Mouse (Mus musculus): Measurements from ENCODE around the gene Ccdc88a.

Ccdc88a gene

DNA sequence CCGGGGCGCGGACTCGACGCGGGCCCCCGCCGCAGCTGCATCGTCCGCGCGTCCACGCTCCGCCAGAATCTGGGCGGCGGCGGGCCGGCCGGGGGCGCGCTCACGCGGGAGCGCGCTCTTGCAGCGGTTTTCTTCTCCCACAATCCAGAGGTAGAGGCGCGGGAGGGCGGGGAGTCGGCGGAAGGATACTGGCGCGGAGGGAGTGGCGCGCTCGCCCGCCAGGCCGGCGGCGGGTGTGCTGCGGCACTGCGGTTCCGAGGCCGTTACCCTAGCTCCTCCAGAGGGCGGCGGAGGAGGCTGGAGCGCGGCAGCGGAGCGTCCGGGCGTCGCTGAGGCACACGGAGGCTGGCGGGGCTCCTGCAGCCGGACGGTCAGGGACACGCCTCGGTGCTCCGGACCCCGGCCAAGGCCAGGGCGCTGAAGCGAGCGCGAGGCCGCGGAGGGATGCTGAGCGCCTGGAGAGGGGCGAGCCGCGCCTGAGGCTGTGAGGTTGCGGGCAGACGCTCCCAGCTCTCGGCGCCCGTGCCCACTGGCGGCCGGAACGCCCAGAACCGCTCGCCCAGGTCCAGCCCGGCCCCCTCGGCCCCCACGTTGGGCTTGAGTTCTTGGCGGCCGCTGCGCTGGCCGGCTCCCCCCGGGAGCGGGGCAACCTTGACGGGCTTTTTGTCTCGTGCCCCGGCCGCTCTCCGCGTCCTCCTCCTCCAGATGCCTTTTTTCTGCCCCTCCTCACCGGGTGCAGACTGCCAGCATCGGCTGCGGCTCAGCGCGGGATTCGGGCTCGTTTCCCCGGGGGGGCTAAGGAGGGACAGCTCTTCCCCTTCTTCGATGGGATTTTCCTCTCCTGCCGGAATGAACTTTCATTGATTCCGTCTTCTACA is at the start of gene Ccdc88a:
Ccdc88a (plus strand) TSS at position 263 of the 878 bp plus-strand sequence.
- peak; percentile 95 for DNase-seq

DNA sequence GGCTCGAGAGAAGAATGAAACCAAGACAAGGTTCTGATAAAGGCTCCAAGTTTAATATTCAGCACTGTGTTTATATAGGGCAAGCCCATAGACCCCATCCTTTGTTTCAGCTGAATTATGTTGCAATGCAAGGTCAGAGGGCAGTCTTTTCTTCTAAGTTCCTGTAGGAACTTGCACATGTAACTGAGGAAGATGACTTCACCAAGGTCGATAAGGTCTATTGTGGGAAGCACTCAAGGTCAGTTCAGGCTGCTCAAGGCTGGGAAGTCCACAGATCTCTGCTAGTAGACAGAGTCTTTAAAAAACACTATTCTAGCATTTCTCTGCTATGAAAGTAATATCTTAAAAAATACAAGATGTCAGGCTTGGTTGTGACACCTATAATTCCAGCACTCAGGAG is 38.0 kb upstream of the Ccdc88a start:
- no peak for DNase-seq

DNA sequence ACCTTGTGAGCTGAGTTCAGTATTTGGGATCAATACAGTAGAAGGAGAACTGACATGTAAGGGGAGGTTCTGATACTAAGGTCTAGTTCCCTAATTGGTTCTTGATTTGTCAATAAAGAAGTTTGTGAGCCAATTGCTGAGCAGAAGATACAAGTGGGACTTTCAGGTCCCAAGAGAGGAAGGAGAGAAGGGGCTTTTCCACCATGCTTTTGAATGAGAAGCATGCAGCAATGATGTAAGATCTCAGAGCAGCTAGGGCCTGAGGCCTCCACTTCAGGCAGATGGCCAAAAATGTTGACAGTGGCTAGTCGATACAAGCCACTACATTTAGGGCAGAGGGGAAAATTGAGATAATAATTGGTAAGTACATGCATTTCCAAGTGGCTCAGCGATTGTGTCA is 32.2 kb upstream of the Ccdc88a start:
- no peak for DNase-seq

DNA sequence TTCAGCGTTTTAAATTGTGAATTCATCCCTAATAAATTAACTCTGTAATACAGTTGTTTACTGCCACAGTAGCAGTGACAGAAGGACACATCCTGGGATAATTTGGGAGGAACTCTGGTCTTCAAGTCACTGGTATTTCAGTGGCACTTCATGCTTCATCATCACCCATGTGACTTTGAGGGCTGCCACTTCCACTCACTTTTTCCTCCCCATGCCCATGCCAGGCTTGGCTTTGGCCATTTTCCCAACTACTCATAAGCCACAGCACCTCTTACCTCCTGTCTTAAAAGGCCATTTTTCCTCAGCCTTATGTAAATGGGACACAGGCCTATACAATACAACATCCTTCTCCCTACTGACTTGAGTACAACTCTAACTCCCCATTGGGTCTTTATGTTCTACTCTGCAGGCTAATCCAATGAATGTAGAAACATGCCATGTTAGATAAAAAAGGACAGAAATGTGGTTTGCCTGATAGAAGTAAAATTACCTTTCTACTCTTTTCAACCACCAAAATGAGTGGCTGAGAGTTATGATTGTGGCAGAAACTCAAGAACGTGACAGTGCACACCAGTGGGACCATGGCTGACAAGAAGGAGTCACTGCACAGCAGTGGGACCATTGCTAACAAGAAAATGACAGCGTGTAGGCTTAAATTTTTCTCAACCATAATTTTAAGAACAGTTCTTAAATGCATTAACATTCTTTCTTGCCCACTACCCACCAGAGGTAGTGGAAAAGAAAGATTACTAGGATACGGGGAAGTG is 28.4 kb upstream of the Ccdc88a start:
- no peak for DNase-seq

DNA sequence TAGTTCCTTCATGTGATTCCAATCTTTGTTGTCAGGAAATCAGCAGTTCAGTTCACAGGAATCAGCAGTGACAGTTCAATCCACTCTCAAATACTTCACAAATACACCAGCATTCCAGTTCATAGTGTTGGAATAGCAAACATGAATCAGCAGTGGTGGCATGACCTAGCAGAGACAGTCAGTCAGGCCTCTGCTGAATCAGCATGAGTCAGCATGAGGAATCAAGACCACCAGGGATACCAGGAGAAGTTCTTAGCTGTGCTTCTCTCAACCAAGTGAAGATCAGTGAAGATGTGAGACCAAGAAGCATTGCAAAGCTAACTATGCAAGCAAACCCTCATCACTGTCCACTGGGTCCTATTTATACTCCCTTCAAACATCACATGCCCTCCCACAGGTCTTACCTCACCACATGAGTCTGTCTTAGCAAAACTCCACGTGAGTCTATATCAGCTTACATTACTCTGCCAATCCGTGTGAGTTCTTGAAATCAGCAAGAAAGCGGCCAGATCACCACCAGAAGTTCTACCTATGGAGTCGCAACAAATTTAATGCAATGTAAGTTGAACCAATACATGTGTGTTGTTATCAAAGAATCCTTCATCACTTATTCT is 27.7 kb upstream of the Ccdc88a start:
- no peak for DNase-seq

DNA sequence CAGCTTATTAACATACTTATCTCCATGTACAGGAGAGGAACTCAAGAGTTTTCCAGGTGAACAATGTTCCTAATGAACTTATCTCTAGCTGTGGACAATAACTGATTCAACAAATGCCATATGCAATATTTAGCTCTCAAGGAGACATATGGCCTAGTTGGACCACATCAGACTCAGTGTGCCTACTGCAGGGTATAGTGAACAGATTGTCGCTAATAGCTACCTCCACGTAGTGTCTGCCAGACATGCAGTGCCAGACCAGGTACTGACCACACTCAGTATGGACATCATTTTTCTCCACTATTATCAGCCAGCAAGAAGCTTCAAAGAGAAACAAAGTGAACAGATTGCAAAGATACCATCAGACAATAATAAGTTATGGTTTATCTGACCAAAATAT is 22.6 kb upstream of the Ccdc88a start:
- no peak for DNase-seq

DNA sequence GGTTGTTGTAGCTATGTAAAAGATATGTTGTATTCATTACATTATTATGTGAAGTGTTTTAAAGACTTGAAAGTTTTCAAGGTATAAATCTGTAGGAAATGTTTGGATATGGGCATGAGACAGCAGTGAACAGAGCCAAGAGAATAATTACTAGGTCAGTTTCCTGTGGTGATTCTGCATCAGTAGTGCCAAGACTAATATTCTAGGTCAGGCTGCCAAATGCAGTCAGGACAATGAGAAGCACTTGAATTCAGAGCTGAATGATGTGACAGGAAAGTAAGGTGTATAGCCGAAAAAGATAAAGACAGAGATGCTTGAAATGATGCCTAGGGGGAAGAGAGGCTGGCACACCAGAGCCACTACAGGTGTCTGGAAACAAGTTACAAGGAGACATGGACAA is 21.2 kb upstream of the Ccdc88a start:
- DNase-seq: no peak

DNA sequence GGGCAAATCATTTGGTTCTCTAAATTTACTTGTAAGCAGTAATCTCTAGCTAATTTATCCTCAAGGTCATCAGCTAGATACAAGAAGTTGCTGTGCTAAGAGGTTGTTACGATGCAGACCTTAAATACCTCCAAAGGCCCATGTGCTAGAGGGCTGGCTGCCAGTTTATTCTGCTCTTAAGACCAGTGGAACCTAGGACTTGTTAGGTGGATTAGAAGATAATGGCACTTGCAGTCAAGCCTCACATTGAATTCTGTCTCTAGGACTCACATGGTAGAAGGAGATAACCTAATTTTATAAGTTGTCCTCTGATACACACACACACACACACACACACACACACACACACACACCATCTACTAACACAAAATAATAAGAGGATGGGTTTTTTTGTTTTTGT is 5.3 kb upstream of the Ccdc88a start:
- no peak for DNase-seq

DNA sequence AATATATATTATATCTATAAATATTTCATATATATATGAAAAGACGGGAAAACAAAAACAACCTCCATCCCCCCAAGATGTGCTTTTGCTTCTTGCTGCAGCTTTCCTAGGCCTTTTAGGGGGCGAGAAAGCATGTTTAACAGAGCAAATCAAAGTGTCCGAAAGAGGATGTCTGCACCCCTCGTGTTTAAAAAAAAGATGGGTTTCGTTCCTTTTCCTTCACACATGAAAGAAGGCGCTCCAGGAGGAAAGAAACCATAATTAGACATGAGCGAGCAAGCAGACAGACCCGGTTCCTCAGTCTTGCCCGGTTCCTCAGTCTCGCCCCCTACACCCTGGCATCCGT is 435 bp upstream of the Ccdc88a start:
- no peak for DNase-seq

DNA sequence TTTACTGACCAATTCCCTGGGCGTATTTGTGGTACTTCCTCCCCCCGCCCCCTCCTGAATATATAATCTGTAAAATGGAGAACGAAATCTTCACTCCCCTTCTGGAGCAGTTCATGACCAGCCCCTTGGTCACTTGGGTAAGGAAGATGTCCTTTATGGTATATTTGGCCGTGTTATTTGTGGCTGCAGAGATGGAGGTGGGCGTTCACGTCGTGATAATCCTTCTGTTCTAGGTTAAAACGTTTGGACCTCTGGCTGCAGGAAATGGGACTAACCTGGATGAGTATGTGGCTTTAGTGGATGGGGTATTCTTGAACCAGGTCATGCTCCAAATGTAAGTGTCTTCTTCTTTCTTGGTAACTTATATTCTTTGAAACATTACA is 807 bp downstream of the Ccdc88a start:
- no peak for DNase-seq

DNA sequence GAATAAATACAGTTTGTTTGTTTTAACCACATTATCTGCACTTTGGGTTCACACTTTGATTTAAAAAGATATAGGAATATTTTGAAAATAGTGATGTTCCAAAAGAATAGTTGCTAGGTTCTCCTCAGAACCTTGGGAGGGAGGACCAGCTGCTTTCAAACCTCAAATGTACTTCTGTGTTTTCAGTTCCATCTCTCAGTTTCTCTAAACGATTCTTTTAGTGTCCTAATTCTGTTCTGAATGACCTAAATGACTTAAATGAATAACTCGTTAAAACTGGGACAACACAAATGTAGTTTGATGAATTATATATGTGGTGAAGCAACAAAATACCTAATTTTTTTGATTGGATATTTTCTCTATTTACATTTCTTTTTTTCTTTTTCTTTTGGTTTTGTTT is 3.2 kb downstream of the Ccdc88a start:
- no peak for DNase-seq

DNA sequence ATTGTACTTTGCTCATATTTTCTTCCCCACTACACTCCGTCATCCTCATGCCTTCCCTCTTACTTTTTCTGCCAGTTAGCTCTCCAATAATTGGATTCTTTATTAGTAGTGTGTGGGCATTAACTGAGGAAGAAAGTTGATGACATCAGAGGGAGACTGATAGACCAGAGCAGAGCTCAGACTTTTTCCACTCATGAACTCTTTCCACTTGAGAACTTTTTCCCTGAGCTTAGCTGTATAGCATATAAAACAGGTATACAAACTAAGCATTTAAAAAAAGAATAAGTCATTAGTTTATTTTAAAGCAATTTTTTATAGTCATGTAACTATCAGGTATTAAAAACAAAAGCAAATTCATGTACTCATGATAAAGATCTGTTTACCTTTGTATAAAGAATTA is 5.3 kb downstream of the Ccdc88a start:
- DNase-seq: no peak

DNA sequence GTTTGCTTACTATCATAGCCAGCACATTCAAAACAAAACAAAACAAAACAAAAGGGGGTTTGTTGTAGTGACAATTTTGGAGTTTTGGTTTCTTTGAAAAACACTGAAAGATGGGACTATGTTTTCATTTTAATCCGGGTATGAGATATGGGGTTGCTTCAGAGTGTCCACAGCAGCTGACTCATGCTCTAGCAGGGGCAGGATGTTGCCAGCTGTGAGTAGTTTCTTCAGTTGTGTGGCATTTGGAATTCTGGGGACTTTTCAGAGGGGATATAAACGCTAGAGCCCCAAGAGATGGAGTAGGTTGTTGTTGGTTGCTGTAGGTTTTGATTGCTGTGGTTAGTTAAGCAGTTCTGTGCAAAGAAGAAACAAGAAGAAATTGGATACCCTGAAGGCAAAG is 10.0 kb downstream of the Ccdc88a start:
- no peak for DNase-seq

DNA sequence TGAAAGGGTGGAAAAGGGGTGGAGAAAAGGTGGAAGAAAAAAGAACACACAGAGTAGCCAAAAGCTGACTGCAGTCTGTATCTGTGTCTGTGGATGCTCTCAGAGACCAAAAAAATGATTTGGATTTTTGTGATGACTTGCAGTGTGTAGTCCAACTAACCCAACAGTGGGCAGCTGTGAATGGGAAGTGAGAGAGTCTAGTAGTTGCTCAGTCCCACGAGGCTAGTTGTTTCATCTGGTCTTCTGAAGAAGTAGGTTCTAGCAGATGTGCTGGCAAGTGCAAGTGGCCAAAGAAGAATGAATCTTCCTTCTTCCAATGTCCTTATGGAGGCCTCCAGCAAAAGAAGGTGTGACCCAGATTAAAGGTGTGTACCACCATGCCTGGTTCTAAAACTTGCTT is 10.5 kb downstream of the Ccdc88a start:
- DNase-seq: no peak

DNA sequence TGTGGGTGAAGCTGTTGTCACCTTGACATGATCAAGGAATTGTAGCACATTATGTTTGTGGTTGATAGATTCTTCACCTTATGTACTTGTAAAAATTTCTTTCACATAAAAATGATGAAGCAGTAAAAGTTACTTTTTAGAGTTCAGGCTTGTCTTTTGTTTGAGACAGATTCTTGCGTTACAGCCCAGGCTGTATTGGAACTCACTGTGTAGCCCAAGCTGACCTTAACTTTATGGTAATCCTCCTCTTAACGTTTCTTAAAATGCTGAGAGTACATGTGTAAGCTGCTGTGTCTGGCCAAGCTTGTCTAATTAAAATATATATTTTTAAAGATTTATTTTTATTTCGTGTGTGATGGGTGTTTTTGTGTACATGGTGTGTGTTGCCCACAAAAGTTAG is 11.2 kb downstream of the Ccdc88a start:
- no peak for DNase-seq

DNA sequence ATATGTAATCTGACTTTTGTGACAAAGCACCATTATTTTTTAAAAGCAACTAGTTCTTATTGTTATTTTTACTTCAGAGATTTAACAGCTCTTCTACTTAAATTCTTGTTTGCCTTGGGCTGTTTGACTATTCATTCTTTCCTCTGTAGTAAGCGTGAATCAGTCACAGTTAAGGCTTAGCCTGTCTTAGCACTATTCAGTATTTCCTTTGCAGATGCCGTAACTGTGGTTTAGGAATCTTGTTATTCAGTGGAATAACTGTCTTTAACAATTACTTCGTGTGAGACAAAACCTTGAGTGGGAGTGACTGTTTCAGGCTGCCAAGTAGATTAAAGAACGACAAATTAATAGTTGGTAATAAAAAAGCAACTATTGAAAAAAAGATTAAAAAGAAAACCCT is 16.5 kb downstream of the Ccdc88a start:
- no peak for DNase-seq

DNA sequence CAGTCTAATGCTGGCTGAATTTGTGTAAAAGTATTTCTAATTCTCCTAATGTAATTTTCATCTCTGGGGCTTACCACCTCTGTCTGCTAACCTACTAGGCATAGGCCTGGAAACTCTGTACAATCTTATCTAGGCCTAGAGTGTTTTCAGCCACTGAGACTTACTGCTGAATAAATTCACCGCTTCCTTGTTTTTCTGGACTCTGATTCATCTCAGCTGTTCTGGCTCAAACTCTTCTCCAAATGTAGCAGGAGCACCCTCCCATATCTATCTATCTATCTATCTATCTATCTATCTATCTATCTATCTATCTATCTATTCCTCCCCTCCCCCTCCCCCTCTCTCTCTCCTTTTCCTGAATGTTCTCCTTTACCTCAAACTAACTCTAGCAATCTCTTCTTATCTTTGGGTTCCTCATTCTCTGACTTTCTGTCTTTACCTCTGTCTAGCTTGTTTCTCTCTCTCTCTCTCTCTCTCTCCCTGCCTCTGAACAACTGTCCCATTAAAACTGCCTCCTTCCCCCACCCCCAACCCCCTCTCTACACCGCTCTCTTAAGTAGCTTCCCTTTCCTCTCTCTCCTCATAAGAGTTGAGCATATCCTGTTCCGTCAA is 21.8 kb downstream of the Ccdc88a start:
- DNase-seq: no peak

DNA sequence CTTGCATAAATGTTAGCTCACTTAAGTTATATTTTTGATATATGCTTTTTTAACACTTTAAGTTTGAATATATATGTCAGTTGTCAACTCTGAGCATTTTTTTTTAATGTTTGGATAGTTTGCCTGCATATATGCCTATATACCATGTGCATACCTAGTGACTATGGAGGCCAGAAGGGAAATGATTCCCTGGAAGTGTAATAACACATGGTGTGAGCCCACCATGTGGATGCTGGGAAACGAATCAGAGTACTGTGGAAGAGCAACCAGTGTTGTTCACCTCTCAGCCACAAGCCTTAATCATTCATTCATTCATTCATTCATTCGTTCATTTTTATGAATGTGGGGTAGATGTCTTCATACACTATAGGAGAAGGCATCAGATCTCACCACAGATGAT is 26.9 kb downstream of the Ccdc88a start:
- no peak for DNase-seq

DNA sequence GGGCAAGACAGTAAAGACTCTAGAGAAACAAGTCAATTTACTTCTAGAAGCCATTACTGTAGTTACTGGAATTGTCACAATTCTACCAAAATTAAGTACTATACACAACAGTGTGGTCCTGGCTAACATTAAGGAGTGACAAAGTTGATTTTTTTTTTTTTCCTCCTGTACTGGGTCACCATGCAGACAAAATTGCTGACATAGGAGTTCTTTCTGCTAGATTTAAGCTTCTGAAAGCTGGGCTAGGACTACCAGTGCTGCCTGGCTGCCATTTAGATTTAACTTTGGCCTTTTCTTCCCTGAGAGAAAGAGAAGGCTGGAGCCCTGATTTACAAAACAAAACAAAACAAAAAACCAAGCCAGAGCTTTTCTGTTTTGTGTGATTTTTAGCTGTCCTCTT is 32.8 kb downstream of the Ccdc88a start:
- no peak for DNase-seq

DNA sequence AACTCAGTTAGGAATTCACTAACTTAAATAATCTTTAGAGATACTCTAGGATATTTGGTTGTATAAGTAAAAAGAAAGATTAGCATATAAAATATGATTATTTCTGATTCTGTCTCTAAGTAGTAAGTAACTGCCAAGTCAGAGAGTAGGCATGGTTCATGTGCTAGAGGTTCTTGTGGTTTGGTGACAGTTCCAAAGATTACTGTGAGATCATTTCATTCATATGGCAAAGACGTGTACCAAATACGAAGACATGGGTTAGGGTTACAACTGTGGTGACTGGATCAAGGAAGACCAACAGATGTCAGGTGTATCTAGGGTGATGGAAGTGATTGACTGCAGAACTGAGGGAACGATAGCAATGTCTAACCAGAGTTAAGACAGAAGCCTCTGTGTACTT is 50.0 kb downstream of the Ccdc88a start:
- DNase-seq: no peak

DNA sequence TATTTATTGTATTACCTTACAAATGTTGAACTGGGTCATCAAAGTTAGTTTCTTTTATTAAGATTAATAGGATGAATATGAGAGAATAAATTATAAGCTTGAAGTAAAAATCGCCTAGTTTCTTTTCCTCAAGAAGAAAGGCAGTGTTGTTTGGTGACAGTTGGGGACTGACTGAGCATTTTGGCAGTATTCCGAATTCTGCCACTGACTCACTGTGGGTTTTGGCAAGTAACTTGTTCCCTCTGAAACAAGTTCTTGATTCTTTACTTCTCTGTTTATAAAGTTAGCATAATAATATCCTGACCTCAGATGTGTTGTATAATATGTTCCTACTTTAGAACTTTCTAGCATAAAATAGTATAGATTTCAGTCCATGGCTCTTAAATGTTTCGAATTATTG is 55.3 kb downstream of the Ccdc88a start:
- no peak for DNase-seq

DNA sequence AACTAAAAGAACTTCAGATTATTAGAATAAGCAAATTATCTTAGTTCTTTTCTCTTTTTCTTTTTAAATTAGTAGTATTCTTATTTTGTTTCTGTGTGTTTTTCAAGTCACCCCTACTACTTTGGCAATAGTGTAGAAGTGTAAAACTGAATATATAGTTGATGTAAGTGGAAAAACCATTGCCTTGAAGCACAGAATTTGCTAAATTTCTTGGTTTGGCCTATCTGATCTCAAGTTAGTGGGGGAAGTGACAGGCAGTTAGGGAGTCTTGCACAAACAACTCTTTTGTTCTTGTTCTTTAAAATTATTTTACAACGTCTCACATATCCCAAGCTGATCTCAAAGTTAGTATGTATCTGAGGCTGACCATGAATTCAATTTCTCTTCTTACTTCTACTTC is 57.6 kb downstream of the Ccdc88a start:
- no peak for DNase-seq

DNA sequence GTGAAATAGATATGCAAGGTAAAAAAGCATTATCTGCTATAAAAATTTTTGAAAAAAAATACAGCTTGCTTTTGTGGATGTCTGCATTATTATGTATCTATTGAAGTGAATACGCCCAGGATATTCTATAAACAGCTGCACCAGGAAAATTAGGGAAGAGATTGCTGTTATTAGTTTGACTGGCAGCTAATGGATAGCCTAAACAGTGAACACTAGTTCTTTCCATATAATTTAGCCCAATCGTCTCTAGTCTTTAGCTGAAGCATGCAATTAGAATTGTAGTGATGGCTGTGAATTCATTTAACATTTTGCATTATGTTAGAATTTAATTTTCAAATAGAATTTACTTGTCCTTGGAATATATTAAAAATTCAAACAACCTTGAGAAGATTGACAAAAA is 75.3 kb downstream of the Ccdc88a start:
- DNase-seq: no peak

DNA sequence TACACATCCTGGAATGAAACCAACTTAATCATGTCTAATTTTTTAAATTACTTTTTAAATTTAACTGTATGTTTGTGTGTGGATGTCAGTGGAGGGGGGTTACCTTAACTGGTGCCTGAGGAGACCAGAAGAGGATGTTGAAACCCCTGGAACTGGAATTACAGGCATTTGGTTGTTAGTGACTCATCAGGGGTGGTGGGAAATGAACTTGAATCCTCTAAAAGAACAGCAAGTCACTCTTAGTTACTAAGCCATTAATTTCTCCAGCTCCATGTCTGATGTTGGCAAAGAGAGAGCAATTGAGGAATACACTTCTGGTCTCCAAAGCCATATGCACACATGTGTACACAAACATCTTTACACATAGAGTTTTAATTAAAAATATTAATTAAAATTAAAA is 101.2 kb downstream of the Ccdc88a start:
- no peak for DNase-seq
